Mouse (Mus musculus) neural tube, embryonic 15.5 days (tissue): ENCODE results near the gene Zfp661. TPM values are rescaled to one million over a fixed set of nuclear protein-coding genes. Genes with fewer than 3 reads are reported as not detected.

Experiments used
- ATAC-seq: fragments of 200-750 bp; cut with Nextera tagmentation; 2 replicates; pipeline ENCODE4 v1.8.0; 2017; ENCODE audit warnings: mild to moderate bottlenecking, moderate TSS enrichment, moderate library complexity; ENCODE audit not compliant: low FRiP score
- H3K27ac ChIP-seq: fragments of 300-500 bp; sonication (generic); replicated peaks from 2 replicates; pipeline ENCODE4 v1.5.1; 2015; ENCODE audit warnings: mild to moderate bottlenecking, inconsistent platforms
- H3K27me3 ChIP-seq: fragments of 300-500 bp; sonication (generic); replicated peaks from 2 replicates; pipeline ENCODE4 v1.6.1; 2015; ENCODE audit warnings: inconsistent platforms
- H3K36me3 ChIP-seq: fragments of 300-500 bp; sonication (generic); 2 replicates; pipeline ENCODE4 v1.6.1; 2015; ENCODE audit warnings: inconsistent platforms
- H3K4me1 ChIP-seq: fragments of 300-500 bp; sonication (generic); 2 replicates; pipeline ENCODE4 v1.6.1; 2015; ENCODE audit warnings: inconsistent platforms
- H3K4me2 ChIP-seq: fragments of 300-500 bp; sonication (generic); 2 replicates; pipeline ENCODE4 v1.6.1; 2015; ENCODE audit warnings: inconsistent platforms, mild to moderate bottlenecking, moderate library complexity
- H3K4me3 ChIP-seq: fragments of 300-500 bp; sonication (generic); replicated peaks from 2 replicates; pipeline ENCODE4 v1.5.1; 2015; ENCODE audit warnings: mild to moderate bottlenecking, inconsistent platforms
- H3K9ac ChIP-seq: fragments of 300-500 bp; sonication (generic); replicated peaks from 2 replicates; pipeline ENCODE4 v1.6.1; 2015; ENCODE audit warnings: mild to moderate bottlenecking, inconsistent platforms
- H3K9me3 ChIP-seq: fragments of 300-500 bp; sonication (generic); replicated peaks from 2 replicates; pipeline ENCODE4 v1.6.1; 2016; ENCODE audit warnings: inconsistent platforms
- WGBS: fragments of 180-500 bp; shearing (Covaris S2); methylation state at CpG from one replicate; pipeline ENCODE4 v1.1.7; 2015; ENCODE audit warnings: mixed read lengths; 5-methylcytosine and 5-hydroxymethylcytosine counted together
- polyA plus RNA-seq: library from polyadenylated mRNA; unstranded; fragments of >200 nt; fragmentation: Nextera tagmentation; extraction: Ambion mirVana; gene quantifications from 2 replicates; pipeline ENCODE4 v1.2.1, GENCODE M21; 2015

The Zfp661 gene
- 6.3 and 6.5 TPM in 2 replicates for polyA plus RNA-seq

GRCm38 (mm10) chr2:127586694-127587513 lies at the start of gene Zfp661, which contains the start of gene Mrps5:
Zfp661 (minus strand) TSS chr2:127587094.
Mrps5 (plus strand) TSS chr2:127587222.
- 4% methylated on average over 39 of the region's 39 CpGs for WGBS
- peak within 1 kb of the TSS; percentile 77 for H3K4me3 ChIP-seq
- peak within 1 kb of the TSS; percentile 92 for H3K27ac ChIP-seq
- peak within 1 kb of the TSS; percentile 76 for H3K9ac ChIP-seq
- peaks cover 41% of the 10 kb centered on the region for H3K4me1 ChIP-seq
- H3K27me3 ChIP-seq: no peaks in the 10 kb centered on the region
- ATAC-seq: peak; percentile 88
- H3K4me2 ChIP-seq: peak within 1 kb of the TSS; percentile 69
- no peaks in the 10 kb centered on the region for H3K9me3 ChIP-seq
- H3K36me3 ChIP-seq: peaks cover 2% of the 10 kb centered on the region; the same call in 1 of the 2 replicates

GRCm38 (mm10) chr2:127635581-127635980 lies 48.7 kb upstream of the Zfp661 start:
- 75% methylated on average over 6 of the region's 6 CpGs for WGBS

GRCm38 (mm10) chr2:127632601-127633000 lies 45.7 kb upstream of the Zfp661 start:
- Histone ChIP-seq H3K9ac (no peak overlapping the region), H3K9me3 (no peaks in the 10 kb centered on the region), H3K36me3 (no peaks in the 10 kb centered on the region), H3K27ac (no peak overlapping the region), H3K27me3 (no peaks in the 10 kb centered on the region), H3K4me1 (no peaks in the 10 kb centered on the region), H3K4me2 (no peak overlapping the region), H3K4me3 (no peak overlapping the region)
- WGBS: 69% methylated on average over 2 of the region's 2 CpGs
- no peak for ATAC-seq

More at GRCm38 (mm10) chr2:127635581-127635980, 48.7 kb upstream of the Zfp661 start:
- Histone ChIP-seq H3K27me3 (no peaks in the 10 kb centered on the region), H3K4me2 (no peak overlapping the region), H3K4me1 (no peaks in the 10 kb centered on the region), H3K4me3 (no peak overlapping the region), H3K27ac (no peak overlapping the region), H3K9me3 (no peaks in the 10 kb centered on the region), H3K9ac (no peak overlapping the region), H3K36me3 (no peaks in the 10 kb centered on the region)
- no peak for ATAC-seq

GRCm38 (mm10) chr2:127627990-127628570 lies 41.2 kb upstream of the Zfp661 start:
- no peak overlapping the region for H3K4me2 ChIP-seq
- no peaks in the 10 kb centered on the region for H3K36me3 ChIP-seq
- ATAC-seq: no peak
- 85% methylated on average over 6 of the region's 6 CpGs for WGBS
- no peak overlapping the region for H3K27ac ChIP-seq
- no peaks in the 10 kb centered on the region for H3K27me3 ChIP-seq
- no peaks in the 10 kb centered on the region for H3K9me3 ChIP-seq
- no peaks in the 10 kb centered on the region for H3K4me1 ChIP-seq
- no peak overlapping the region for H3K9ac ChIP-seq
- H3K4me3 ChIP-seq: no peak overlapping the region

- peaks cover 3% of the 10 kb centered on the region for H3K4me1 ChIP-seq
- no peaks in the 10 kb centered on the region for H3K36me3 ChIP-seq
- no peak overlapping the region for H3K4me3 ChIP-seq
- WGBS: 36% methylated on average over 6 of the region's 6 CpGs
- H3K9me3 ChIP-seq: no peaks in the 10 kb centered on the region
- H3K27me3 ChIP-seq: no peaks in the 10 kb centered on the region
- no peak for ATAC-seq
- no peak overlapping the region for H3K4me2 ChIP-seq
- H3K27ac ChIP-seq: no peak overlapping the region
- no peak overlapping the region for H3K9ac ChIP-seq
These were observed 40.5 kb upstream of the Zfp661 start for GRCm38 (mm10) chr2:127627354-127627753.

- Histone ChIP-seq H3K4me2 (no peak overlapping the region), H3K9me3 (no peaks in the 10 kb centered on the region), H3K4me1 (peaks cover 4% of the 10 kb centered on the region), H3K4me3 (no peak overlapping the region), H3K27ac (no peak overlapping the region), H3K9ac (no peak overlapping the region), H3K27me3 (no peaks in the 10 kb centered on the region), H3K36me3 (no peaks in the 10 kb centered on the region)
- no peak for ATAC-seq
- WGBS: 79% methylated on average over 5 of the region's 5 CpGs
These were observed 38.8 kb upstream of the Zfp661 start for GRCm38 (mm10) chr2:127625659-127626058.

- Histone ChIP-seq H3K4me3 (no peak overlapping the region), H3K27me3 (no peaks in the 10 kb centered on the region), H3K27ac (no peak overlapping the region), H3K9ac (no peak overlapping the region), H3K4me2 (no peak overlapping the region), H3K4me1 (peaks cover 4% of the 10 kb centered on the region), H3K36me3 (no peaks in the 10 kb centered on the region), H3K9me3 (no peaks in the 10 kb centered on the region)
- WGBS: 92% methylated on average over 2 of the region's 2 CpGs
- no peak for ATAC-seq
These were observed 37.9 kb upstream of the Zfp661 start for GRCm38 (mm10) chr2:127624786-127625185.

- WGBS: 28% methylated on average over 3 of the region's 3 CpGs
- no peak overlapping the region for H3K4me3 ChIP-seq
- H3K27ac ChIP-seq: peak overlapping the region; percentile 69
- peaks cover 8% of the 10 kb centered on the region for H3K4me1 ChIP-seq
- ATAC-seq: peak; percentile 94
- no peak overlapping the region for H3K9ac ChIP-seq
- H3K9me3 ChIP-seq: no peaks in the 10 kb centered on the region
- H3K36me3 ChIP-seq: no peaks in the 10 kb centered on the region
- H3K27me3 ChIP-seq: no peaks in the 10 kb centered on the region
- 0 out of 2 replicates have a peak overlapping the region, but pooled peaks have one; percentile 9 for H3K4me2 ChIP-seq
These were observed 35.2 kb upstream of the Zfp661 start for GRCm38 (mm10) chr2:127622065-127622464.

- no peak for ATAC-seq
- Histone ChIP-seq H3K4me1 (peaks cover 8% of the 10 kb centered on the region), H3K4me2 (no peak overlapping the region), H3K36me3 (no peaks in the 10 kb centered on the region), H3K4me3 (no peak overlapping the region), H3K9ac (no peak overlapping the region), H3K27me3 (no peaks in the 10 kb centered on the region), H3K9me3 (no peaks in the 10 kb centered on the region), H3K27ac (no peak overlapping the region)
- 87% methylated on average over 3 of the region's 3 CpGs for WGBS
These were observed 32.4 kb upstream of the Zfp661 start for GRCm38 (mm10) chr2:127619311-127619710.

GRCm38 (mm10) chr2:127612288-127612687 lies 25.4 kb upstream of the Zfp661 start:
- H3K4me3 ChIP-seq: no peak overlapping the region
- 0 out of 2 replicates have a peak, but pooled peaks cover under 1% of the 10 kb centered on the region for H3K4me1 ChIP-seq
- 90% methylated on average over 4 of the region's 4 CpGs for WGBS
- no peak overlapping the region for H3K9ac ChIP-seq
- H3K27ac ChIP-seq: no peak overlapping the region
- no peak for ATAC-seq
- no peaks in the 10 kb centered on the region for H3K27me3 ChIP-seq
- no peaks in the 10 kb centered on the region for H3K36me3 ChIP-seq
- no peak overlapping the region for H3K4me2 ChIP-seq
- no peaks in the 10 kb centered on the region for H3K9me3 ChIP-seq

GRCm38 (mm10) chr2:127611386-127611785 lies 24.5 kb upstream of the Zfp661 start:
- Histone ChIP-seq H3K4me1 (no peaks in the 10 kb centered on the region), H3K4me2 (no peak overlapping the region), H3K9me3 (no peaks in the 10 kb centered on the region), H3K4me3 (no peak overlapping the region), H3K9ac (no peak overlapping the region), H3K36me3 (0 out of 2 replicates have a peak, but pooled peaks cover 5% of the 10 kb centered on the region), H3K27ac (no peak overlapping the region), H3K27me3 (no peaks in the 10 kb centered on the region)
- ATAC-seq: no peak
- 90% methylated on average over 4 of the region's 4 CpGs for WGBS

- no peak for ATAC-seq
- Histone ChIP-seq H3K36me3 (peaks cover 28% of the 10 kb centered on the region), H3K27ac (no peak overlapping the region), H3K4me2 (no peak overlapping the region), H3K9ac (no peak overlapping the region), H3K4me1 (no peaks in the 10 kb centered on the region), H3K4me3 (no peak overlapping the region), H3K9me3 (no peaks in the 10 kb centered on the region), H3K27me3 (no peaks in the 10 kb centered on the region)
- WGBS: 11% methylated on average over 5 of the region's 5 CpGs
These were observed 22.1 kb upstream of the Zfp661 start for GRCm38 (mm10) chr2:127608986-127609385.
